Mouse (Mus musculus) CD8-positive naive resting alpha-beta T cell, adult 2 months (primary cell): ENCODE data around the gene Kctd20.
A peak's percentile ranks its signal among the peaks of the same experiment; 100 is the strongest.

Experiments used
- DNase-seq, 2 experiments: peaks; one replicate each; pipeline ENCODE4 v3.0.0; 2022; ENCODE audit warnings: low read depth in 2 of 2, low spot score in 2 of 2

Gene Kctd20

DNA sequence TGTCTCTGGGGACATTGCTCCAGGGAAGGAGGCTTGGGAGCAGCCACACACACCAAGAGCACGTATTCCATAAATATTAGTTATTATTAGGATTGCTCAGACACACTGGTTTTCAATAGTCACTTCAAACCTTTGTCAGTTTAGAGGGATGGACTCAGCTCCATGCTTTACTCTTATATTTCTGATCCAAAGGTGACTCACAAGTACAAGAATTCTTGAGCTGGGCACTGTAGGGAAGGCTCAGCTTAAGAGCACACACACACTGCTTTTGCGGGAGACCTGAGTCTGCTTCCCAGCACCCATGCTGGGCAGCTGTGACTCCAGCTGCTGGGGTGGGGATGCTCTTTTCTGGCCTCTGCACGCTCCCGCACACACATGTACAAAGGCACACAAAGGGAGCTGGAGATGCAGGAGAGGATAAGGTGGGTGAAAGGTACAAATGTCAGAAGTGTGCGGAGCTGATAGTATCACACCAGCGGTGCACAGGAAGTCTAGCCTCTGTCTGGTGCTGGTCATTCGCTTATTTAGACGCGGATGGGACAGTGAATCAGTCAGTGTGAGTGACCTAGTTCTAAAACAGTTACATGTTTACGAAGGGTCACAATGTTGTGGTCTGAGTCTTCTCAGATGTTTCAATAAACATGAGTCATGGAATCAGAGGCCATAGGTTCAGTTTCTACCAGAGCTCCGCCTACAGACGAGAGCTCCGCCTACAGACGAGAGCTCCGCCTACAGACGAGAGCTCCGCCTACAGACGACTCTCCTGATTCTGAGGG lies 20.1 kb upstream of the Kctd20 start:
- DNase-seq: no peak

DNA sequence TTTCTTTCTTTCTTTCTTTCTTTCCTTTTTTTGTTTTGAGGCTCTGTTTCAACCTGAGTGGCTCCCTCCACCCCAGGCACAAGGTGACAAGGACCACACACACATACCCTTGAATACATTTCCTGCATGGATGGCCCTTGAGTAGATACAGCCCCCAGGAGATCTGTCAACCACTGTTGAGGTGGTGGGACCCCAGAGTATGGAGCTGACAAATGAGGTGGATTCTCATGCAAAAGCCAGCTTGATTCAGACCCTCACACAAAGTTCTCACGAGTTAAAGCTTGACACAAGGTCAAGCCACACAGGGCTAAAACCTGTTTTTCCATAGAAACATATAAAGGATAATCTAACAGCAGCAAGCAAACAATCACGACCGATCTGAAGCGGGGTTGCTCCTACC lies 19.5 kb upstream of the Kctd20 start:
- no peak for DNase-seq

DNA sequence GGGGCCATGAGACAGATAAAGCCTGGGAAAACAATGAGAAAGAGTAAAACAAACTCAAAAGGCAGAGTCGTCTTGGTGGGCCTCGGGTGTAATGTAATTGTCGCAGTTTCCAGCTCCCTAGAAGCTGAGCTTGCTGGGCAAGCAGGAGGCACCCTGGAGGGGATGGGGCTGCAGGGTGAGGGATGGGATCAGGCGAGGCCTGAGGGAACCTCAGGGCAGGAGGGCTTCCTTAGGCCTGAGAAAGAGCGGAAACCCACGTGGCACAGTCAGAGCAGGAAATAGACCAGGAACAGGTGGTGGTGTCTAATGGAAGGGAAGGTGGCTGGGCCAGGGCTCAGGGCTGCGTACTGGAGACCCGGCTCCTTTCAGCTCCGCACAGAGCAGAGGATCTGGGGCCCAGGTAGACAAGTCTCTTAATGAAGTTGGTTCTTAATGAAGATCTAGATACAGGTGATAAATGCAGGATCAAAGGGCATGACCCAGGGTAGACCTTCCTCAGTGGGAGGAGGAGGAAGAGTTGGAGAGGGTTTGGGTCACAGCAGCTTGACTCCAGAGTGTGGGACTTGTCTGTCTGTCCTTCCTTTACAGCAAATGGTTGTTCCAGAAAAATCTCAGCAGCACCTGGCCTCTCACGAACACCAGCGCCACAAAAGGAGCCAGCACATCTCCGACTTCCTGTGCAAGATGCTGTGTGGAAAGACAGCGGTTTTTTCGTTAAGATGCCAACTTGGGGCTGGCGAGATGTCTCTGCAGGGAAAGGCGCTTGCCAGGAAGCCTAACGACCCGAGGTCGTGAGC lies 17.4 kb upstream of the Kctd20 start:
- no peak for DNase-seq

DNA sequence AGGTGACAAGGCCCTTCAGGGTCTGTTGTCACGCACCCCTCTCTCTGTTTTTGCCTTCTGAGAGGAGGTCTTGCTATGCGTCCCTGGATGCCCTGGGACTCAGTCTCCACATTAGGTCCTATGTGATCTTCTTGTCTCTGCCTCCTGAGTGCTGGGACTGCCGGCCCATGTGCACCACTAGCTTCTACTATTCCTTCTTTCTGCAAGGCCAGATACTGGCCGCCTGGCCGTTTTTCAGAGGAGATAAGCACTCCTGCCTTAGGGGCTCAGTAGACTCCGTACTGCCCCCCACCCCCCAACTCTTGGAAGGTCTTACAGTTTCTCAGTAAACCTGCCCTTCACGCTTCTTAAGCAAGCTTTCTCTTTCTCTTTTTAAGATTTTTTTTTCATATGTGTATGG lies 15.6 kb upstream of the Kctd20 start:
- no peak for DNase-seq

DNA sequence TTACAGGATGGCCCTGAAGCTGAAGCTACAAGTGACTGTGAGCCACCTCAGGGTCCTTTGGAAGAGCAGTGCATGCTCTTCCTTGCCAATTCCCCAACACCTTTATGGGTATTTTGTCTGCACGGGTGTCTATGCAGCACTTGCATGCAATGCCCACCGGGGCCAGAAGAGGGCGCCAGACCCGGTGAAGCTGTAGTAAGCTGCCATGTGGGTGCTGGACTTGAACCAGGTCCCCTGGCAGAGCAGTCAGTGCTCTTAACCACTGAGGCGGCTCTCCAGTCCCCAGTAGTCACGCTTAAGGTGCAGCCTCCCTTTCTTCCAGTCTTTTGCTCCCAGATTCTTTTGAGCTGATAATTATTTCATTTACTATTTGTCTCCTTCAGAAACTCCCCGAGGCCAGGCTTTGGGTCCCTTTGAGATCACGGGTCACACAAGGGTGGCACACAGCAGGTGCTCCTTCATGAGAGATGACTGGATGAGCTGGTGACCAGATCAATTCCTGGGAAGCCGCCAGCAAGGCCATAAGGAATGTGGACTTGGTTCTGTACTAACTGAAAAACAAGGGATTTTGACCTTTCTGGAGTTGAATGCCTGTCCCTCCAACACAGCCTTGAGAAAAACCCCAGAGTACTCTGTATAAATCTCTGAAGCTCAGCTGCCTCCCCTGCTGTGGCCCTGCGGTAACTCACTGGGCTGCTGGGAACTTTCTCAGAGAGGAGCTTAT lies 15.0 kb upstream of the Kctd20 start:
- DNase-seq: peak; percentile 58 to 63

DNA sequence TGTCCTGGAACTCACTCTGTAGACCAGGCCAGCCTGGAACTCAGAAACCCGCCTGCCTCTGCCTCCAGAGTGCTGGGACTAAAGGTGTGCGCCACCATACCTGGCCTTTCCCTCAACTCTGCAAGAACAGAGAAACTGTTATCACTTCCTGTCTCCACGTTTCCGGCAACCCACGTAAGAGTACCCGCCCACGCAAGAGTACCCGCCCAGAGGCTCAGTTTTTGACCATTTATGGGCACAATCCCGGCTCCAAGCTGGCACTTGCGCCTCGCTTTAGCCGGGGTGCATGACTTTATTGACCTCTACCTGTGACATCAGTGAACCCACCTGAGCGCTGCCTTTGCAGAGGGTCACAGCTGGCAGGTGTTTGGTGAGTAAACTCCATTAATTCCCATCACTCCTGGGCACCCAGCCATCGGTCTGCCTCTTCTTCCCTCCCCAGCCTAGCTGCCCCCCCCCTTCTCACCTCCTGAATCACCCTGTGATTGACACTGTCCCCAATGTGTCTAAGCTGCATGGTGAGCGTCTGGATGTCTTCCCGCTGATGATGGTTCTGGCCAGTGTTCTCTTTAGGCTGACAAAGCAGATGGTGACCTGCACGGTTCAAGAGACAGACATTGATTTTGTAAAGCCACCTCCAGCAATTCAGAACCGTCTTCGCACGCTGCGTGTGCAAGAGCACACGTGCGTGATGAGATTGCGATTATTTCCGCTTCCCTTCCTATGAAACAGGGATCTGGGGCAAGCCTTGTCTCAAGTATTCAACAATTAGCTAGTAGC lies 10.8 kb upstream of the Kctd20 start:
- DNase-seq: no peak

DNA sequence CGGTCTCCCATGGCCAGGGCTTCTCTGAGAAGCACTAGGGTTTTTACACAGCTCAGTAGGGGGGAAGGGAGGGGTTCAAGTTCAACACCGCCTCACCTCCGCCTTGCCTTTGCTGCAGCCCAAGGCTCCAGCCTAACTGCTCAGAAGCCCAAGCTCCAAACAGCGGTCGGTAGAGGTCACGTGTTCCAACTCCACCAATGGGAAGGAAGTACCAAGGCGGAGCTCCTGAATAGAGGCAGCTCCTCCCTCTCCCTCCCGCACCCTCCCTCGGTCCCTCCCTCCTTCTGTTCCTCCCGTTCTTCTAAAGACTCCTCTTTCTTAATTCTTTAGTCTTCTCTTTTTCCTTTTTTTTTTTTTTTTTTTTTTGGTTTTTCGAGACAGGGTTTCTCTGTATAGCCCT lies 9.6 kb upstream of the Kctd20 start:
- DNase-seq: no peak

DNA sequence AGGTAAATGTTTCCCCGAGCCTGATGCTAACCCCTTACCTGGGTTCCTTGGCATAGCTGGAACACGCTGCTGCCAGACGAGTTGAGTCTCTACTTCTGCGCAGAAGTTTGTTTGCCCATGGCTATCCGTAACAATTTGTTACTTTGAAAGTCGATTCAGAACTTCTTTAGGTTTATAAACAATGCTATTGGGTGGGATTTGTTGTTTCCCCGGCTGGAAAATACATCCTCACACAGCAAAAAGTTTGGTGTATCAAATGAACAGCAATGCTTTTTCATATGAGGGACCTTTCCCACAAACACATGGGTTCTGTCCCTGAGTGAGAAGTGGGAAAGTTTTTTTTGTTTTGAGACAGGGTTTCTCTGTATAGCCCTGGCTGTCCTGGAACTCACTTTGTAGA lies 8.0 kb upstream of the Kctd20 start, which contains the start of gene Pxt1:
TSS of gene Pxt1 (minus strand) at position 101 of the 400 bp plus-strand sequence.
- DNase-seq: no peak

DNA sequence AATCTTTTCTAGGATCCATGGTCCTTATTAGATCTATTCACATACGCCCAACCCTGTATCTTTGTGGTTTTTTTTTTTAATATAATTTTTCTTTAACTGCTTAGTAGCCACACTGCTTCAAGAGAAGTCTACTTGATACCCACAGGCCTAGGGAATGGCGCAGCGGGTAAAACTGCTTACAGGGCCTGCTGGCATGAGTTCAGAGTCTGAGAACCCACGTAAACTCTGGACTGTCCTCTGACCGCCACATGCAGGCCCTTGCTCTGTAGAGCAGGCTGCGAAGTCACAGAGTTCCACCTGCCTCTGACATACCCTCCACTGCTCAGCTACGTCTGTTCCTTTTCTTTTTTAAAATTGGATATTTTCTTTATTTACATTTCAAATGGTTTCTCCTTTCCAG lies 7.3 kb upstream of the Kctd20 start:
- no peak for DNase-seq

DNA sequence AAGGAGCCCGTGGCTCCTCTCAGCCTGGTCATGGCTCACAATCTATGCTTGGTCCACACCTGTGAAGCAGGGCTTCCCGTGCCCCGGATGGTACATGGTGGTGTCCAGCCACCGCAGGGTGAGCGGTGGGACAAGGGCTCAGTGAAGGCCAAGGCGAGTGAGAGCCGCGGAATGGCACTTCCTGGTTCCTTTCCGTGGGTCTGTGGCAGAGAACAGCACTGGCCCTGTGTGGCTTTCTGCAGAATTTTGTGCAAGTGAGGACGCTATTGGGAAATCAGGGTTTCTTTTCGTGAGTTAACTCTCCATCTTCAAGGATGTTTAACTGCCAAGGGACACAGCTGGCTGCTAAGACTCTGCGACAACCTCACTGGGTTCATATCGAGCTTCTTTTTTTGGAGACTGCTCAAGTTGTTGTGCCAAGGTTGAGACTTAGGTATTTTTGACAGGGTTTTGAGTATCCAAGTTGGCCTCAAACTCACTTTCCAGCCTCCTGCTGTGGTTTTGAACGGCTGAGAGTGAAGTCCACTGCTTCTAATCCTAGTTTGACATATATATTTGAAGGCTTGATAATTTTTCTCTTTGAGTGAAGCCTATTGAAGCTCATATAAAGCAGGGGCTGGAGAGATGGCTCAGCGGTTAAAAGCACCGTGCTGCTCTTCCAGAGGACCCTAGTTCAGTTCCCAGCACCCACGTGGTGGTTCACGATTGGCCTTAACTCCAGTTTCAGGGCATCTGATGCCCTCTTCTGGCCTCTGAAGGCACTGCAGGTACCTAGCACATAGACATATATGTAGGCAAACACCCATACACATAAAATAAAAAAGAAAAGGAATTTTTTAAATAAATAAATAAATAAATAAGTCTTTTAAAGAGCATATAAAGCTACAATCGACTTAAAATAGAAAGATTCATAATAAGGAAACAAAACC lies 4.5 kb upstream of the Kctd20 start:
- no peak for DNase-seq

DNA sequence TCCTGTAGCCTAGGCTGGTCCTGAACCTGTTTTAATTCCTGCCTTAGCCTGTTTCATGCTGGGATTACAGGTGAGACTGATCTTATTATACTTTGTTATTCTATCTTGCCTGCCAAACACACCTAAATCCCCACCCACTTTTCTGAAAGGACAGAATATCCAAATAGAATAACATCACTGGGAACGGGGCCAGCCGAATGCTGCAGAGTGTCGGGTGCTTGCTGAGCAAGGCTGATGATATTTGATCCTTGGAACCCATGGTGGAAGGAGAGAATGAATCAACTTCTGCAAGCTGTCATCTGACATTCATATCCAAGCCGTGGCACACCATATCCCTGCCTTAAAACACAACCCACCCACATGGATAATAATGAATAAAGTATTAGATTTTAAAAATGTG lies 3.1 kb upstream of the Kctd20 start:
- no peak for DNase-seq

DNA sequence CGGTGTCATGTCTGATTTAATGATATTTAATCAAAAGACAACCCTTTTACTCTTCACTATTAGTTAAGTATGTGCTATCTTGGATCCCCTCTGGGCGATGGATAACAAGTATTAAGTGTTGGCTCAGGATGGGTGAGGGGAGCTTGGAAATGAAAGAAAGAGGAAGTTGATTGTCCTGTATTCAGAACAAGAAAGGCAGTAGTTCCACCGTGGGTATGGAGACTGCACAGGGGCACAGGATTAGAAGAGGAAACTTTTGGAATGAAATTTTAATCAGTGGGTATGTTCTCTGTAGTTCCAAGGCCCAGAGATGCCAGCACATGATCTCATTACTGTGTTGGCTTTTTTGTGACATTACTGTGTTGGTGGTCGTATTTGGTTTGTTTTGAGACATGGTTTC lies 999 bp upstream of the Kctd20 start:
- no peak for DNase-seq

DNA sequence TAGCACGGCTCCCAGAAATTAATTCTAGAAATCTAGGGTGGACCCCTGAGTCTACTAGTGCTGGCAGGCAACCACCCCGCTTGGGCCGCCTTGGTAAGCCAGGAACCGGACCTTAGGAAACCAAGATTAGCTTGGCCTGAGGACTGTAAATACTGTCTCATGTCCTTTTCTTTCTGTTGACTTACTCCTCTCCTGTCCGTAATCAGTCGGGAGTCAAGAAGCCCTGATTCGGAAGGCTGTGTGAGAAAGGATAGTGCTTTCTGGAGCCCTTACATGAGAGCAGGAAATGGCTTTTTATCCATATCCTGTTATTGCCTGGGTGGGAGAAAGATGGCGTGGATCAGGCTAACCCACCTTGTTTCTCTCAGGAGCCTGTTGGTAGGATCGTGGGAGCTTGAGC lies 1.5 kb downstream of the Kctd20 start:
- peak in 1 of 2 experiments; percentile 6 for DNase-seq

DNA sequence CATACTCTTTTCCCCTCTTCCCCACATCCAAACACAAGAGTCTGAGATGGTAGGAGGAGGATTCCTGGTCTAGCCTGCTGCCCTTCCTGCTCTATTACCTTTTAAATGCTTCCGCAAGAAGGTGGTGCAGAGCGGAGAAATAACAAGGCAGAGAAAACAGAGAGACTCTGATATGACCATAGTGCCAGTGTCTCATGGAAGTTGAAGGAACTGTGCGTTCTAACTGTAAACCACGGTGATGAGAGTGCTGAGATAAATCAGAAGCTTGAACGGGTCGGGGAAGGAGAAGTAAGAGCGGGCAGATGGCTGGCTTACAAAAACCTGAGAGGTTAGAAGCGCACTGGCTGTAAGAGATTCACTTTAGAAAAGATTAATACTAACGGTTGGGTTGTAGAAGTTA lies 2.7 kb downstream of the Kctd20 start:
- DNase-seq: no peak

DNA sequence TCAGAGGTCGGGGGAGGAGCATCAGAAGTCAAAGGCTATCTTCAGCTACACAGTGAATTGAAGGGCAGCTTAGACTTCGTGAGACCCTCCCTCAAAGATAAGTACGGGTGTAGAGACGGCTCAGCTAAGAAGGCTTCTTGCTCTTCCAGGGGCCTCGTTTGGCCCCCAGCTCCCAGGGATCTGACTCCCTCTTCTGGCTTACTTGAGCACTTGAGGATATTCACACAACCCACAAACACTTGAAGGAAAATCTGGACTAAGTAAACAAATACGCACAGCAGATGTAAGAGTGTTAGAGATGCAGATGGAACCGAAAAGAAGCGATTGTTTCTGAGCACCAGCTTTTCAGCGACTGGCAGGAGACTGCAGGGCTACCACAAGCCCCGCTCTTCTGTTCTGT lies 8.8 kb downstream of the Kctd20 start:
- DNase-seq: no peak

DNA sequence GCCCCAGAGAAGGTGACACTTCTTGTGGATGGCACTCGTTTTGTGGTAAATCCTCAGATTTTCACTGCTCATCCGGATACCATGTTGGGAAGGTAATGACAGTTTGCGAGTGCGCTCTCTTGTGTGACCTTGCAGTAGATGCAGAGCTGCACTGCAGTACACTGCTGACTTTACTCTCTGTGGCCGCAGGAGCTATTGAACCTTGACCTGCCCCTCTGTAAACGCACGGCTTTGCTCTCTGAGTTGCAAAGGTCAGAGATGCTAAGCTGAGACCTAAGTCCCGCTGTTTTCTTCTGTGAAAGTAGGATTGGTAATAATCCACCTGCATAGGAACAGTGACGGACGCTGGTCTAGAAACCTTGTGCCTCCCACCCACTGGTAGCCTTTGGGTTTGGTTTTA lies 9.8 kb downstream of the Kctd20 start:
- DNase-seq: no peak

DNA sequence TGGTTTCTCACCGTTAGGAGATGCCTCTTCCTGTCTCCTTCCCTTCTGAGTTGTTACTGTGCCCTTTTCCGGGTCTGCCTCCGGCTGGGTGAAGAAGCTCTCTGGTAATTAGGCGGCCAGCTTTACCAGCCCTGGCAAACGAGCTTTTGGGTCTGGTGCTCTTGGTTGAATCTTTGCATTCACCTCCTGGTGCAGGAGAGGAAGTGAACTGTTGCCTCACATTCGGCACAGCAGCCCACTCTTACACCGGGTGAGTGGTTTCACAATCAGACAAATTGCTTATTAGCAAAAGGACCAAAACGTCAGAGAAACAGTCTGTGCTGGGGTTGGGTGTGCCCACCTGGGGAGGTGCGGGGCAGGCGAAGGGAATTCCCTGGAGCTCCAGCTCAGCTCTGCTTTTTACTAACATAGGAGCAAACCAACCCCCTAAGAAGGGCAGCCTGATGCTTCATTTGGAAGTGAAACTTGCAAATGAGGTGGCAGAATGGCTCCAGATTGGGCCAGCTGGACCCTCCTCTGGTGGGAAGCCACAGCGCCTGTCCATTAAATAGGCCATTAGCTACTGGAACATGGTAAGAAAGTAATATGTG lies 15.4 kb downstream of the Kctd20 start:
- DNase-seq: no peak

DNA sequence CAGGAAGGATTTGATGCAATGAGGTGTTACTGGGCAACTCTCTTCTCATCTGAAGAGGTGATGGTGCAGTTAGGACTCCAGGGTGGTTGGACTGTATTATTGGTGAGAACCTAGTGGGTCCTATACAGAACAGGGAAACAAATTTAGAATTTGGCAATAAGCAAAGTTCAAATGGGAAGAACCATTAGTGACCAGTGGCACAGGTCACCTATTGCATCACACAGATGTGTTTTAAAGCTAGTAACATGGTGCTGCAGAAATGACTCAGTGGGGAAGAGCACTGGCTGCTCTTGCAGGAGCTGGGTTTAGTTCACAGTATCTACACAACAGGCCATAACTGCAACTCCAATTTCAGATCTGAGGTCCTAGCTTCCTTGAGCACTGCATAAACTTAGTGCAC lies 18.4 kb downstream of the Kctd20 start:
- no peak for DNase-seq

DNA sequence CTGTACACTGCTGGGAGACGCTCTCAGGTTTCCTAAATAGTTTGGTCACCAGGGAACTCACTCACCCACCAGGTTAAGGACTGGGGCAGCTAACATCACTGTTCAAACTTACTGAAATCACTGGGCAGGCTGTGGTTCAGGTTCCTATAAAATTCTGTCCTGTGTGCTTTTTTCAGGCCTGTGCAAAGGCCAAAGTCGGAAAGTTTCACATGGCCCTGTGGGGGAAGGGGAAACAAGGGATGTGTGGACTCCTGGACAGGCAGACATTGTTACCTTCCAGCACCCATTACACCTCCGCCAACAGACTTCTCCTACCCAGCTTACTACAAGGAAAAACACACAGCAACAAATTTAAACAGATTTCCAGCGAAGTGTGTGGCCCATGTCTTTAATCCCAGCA lies 27.3 kb downstream of the Kctd20 start:
- no peak for DNase-seq

DNA sequence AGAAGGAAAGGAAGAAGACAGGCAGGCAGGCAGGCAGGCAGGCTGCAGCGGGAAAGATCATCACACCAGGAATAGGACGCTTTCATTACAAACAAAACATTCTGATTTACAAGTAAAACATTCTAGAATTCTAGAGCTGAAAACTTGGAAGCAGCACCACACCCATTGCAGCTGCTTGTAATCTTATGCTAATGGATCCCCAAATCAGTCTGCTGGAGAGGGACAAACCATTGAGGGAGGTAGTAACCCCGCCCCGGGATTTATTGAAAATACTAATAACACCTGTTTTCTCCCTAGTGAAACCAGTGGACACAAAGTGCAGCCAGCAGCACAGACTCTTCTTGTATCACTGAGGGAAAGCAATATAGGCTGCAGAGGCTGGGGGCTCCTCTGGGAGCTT lies 29.3 kb downstream of the Kctd20 start:
- DNase-seq: no peak
